Comparison of ENCODE assay signal across 8 mouse cellular contexts in genomic region chr7:89699668-89700350, GRCm38 (mm10).
DNase-seq lines count a peak whose midpoint lies in the region; ATAC-seq and TF ChIP-seq lines count a peak whose summit lies in the region.
"Had no signal": no experiment of that assay in that cellular context is flagged by ENCODE, and none has a peak within 500 bp of the region (broad histone marks: within the 10 kb centered on the region; RNA-seq: fewer than 3 reads in every experiment).

No protein-coding gene starts in this region.

- H3K4me3 ChIP-seq in liver, adult 2 months (ENCODE audit: insufficient read depth, low read depth, low read length), result no peak overlapping the region
- H3K4me3 ChIP-seq in liver, embryonic 12.5 days, result no peak overlapping the region
- no peak overlapping the region for H3K4me3 ChIP-seq in gastrocnemius, adult 2 months
- H3K4me3 ChIP-seq in thymus, adult 2 months (ENCODE audit: control insufficient read depth, insufficient read depth, low read length), result no peak overlapping the region
- H3K4me3 ChIP-seq: embryonic facial prominence, embryonic 13.5 days had no signal

- no peak for TF ChIP-seq POLR2A in liver, adult 2 months (IDR thresholded peaks at IDR 0.05; ENCODE audit: extremely low read depth, insufficient read depth, low read length)
- TF ChIP-seq POLR2A in thymus, adult 2 months (IDR thresholded peaks at IDR 0.05; ENCODE audit: control insufficient read depth, extremely low read depth, insufficient read depth, low read length, poor library complexity), result no peak

- H3K4me2 ChIP-seq in liver, embryonic 12.5 days, result no peak overlapping the region
- H3K4me2 ChIP-seq: embryonic facial prominence, embryonic 13.5 days had no signal

- H3K36me3 ChIP-seq in liver, adult 2 months (ENCODE audit: control insufficient read depth, insufficient read depth, low read length), result no peaks in the 10 kb centered on the region
- no peaks in the 10 kb centered on the region for H3K36me3 ChIP-seq in liver, embryonic 12.5 days
- no peaks in the 10 kb centered on the region for H3K36me3 ChIP-seq in thymus, adult 2 months (ENCODE audit: control insufficient read depth, insufficient read depth, low read length)
- H3K36me3 ChIP-seq: embryonic facial prominence, embryonic 13.5 days had no signal

- H3K9me3 ChIP-seq in liver, embryonic 12.5 days (replicated peaks), result no peaks in the 10 kb centered on the region
- H3K9me3 ChIP-seq: embryonic facial prominence, embryonic 13.5 days had no signal

- no peaks in the 10 kb centered on the region for H3K27me3 ChIP-seq in liver, adult 2 months (ENCODE audit: control insufficient read depth, insufficient read depth, low read length)
- no peaks in the 10 kb centered on the region for H3K27me3 ChIP-seq in liver, embryonic 12.5 days (replicated peaks)
- H3K27me3 ChIP-seq in thymus, adult 2 months (ENCODE audit: control insufficient read depth, insufficient read depth, low read length), result no peaks in the 10 kb centered on the region
- H3K27me3 ChIP-seq: embryonic facial prominence, embryonic 13.5 days had no signal

- no peak overlapping the region for H3K27ac ChIP-seq in liver, adult 2 months (replicated peaks; ENCODE audit: insufficient read depth, low read depth, low read length)
- no peak overlapping the region for H3K27ac ChIP-seq in liver, embryonic 12.5 days
- H3K27ac ChIP-seq in gastrocnemius, adult 2 months, result peak overlapping the region; percentile 38
- no peak overlapping the region for H3K27ac ChIP-seq in thymus, adult 2 months (ENCODE audit: control insufficient read depth, insufficient read depth, low read length)
- H3K27ac ChIP-seq: embryonic facial prominence, embryonic 13.5 days had no signal

- TF ChIP-seq CTCF in liver, adult 2 months (IDR thresholded peaks at IDR 0.05; ENCODE audit: low read depth, low read length), result no peak
- peak; percentile 32; the same call in 1 of the 2 replicates for TF ChIP-seq CTCF in gastrocnemius, adult 2 months (IDR thresholded peaks at IDR 0.05)
- no peak for TF ChIP-seq CTCF in thymus, adult 2 months (IDR thresholded peaks at IDR 0.05; ENCODE audit: borderline replicate concordance, control insufficient read depth, extremely low read depth, insufficient read depth, low read length, poor library complexity)

- no peak for ATAC-seq in liver, embryonic 12.5 days
- ATAC-seq in megakaryocyte, adult 5-6 weeks (ENCODE audit: poor library complexity, severe bottlenecking), result no peak

- no peak overlapping the region for H3K9ac ChIP-seq in liver, adult 2 months (ENCODE audit: low read depth, low read length)
- H3K9ac ChIP-seq in liver, embryonic 12.5 days, result no peak overlapping the region
- H3K9ac ChIP-seq: embryonic facial prominence, embryonic 13.5 days had no signal

- DNase-seq in liver, adult 2 months (ENCODE audit: extremely low read depth, low read depth, low spot score), result peak; percentile 34
- peak; percentile 50 for DNase-seq in cerebellum, adult 11-12 months
- DNase-seq in gastrocnemius, adult 2 months, result peak; percentile 71
- peak; percentile 27 for DNase-seq in lung, postnatal 14 days
- no peak for DNase-seq in thymus, adult 2 months

- 55% methylated on average over 5 of the region's 5 CpGs for WGBS in liver, adult 2 months
- 67% methylated on average over 5 of the region's 5 CpGs for WGBS in liver, embryonic 12.5 days (ENCODE audit: insufficient replicate concordance)
- WGBS in thymus, adult 2 months, result 90% methylated on average over 5 of the region's 5 CpGs

- H3K79me2 ChIP-seq in liver, adult 2 months (ENCODE audit: control insufficient read depth, insufficient read depth, low read length), result no peaks in the 10 kb centered on the region

- H3K4me1 ChIP-seq in liver, adult 2 months (ENCODE audit: control insufficient read depth, insufficient read depth, low read length), result no peaks in the 10 kb centered on the region
- H3K4me1 ChIP-seq in liver, embryonic 12.5 days, result no peaks in the 10 kb centered on the region
- no peaks in the 10 kb centered on the region for H3K4me1 ChIP-seq in thymus, adult 2 months (replicated peaks; ENCODE audit: control insufficient read depth, insufficient read depth, low read length)

- intact Hi-C loops in gastrocnemius, adult 2 months (cut with DNase I), result loop anchor here (5.0 kb wide), 1 partner anchor 53 kb away; no protein-coding TSS in a partner anchor
